Mouse (Mus musculus): Measurements from ENCODE around the gene Grk6. TPM values are rescaled to one million over a fixed set of nuclear protein-coding genes. Genes with fewer than 3 reads are reported as not detected.

The Grk6 gene
- polyA plus RNA-seq, 1 experiment, result 228 TPM

DNA sequence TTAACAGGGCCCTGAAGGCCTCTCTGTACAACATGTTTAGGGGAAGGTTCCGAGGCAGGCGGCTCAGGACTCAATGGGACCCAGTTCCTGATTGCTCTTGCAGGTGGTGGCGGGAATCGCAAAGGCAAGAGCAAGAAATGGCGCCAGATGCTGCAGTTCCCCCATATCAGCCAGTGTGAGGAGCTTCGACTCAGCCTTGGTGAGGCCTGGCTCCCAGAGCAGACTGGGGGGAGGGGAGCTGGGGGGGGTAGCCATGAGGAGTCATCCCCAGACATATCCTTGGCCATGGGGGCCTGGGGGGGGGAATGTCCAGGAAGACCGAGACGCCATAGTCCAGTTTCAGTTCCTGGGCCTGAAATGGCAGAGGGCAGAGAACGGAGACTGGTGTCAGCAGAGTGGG, 4.3 kb downstream of the Grk6 start:
- peaks cover 44% of the 10 kb centered on the region for H3K36me3 ChIP-seq (ENCODE audit: control insufficient read depth, insufficient read depth, low read length)
- DNase-seq, result peak; percentile 49
- H3K4me1 ChIP-seq (replicated peaks; ENCODE audit: control insufficient read depth, insufficient read depth, low read length), result peaks cover 47% of the 10 kb centered on the region
- WGBS, result 65% methylated on average over 9 of the region's 9 CpGs
- H3K4me3 ChIP-seq (ENCODE audit: control insufficient read depth, insufficient read depth, low read length), result no peak overlapping the region
- TF ChIP-seq POLR2A (IDR thresholded peaks at IDR 0.05; ENCODE audit: control insufficient read depth, extremely low read depth, insufficient read depth, low read length, poor library complexity) (0 out of 2 replicates have a peak, but pooled peaks have one; percentile 25), CTCF (IDR thresholded peaks at IDR 0.05; ENCODE audit: borderline replicate concordance, control insufficient read depth, extremely low read depth, insufficient read depth, low read length, poor library complexity) (no peak)
- no peaks in the 10 kb centered on the region for H3K27me3 ChIP-seq (ENCODE audit: control insufficient read depth, insufficient read depth, low read length)
- peak overlapping the region; percentile 64 for H3K27ac ChIP-seq (ENCODE audit: control insufficient read depth, insufficient read depth, low read length)

GRCm38 (mm10) chr13:55449679-55450441, 5.0 kb downstream of the Grk6 start:
- no peak for TF ChIP-seq POLR2A (IDR thresholded peaks at IDR 0.05; ENCODE audit: control insufficient read depth, extremely low read depth, insufficient read depth, low read length, poor library complexity)
- TF ChIP-seq CTCF (IDR thresholded peaks at IDR 0.05; ENCODE audit: borderline replicate concordance, control insufficient read depth, extremely low read depth, insufficient read depth, low read length, poor library complexity), result no peak
- Histone ChIP-seq H3K27ac (ENCODE audit: control insufficient read depth, insufficient read depth, low read length) (peak overlapping the region; percentile 64), H3K27me3 (ENCODE audit: control insufficient read depth, insufficient read depth, low read length) (no peaks in the 10 kb centered on the region), H3K4me3 (ENCODE audit: control insufficient read depth, insufficient read depth, low read length) (no peak overlapping the region), H3K4me1 (replicated peaks; ENCODE audit: control insufficient read depth, insufficient read depth, low read length) (peaks cover 47% of the 10 kb centered on the region), H3K36me3 (ENCODE audit: control insufficient read depth, insufficient read depth, low read length) (peaks cover 50% of the 10 kb centered on the region)
- WGBS, result 47% methylated on average over 17 of the region's 17 CpGs
- peak; percentile 79 for DNase-seq

- 91% methylated on average over 11 of the region's 11 CpGs for WGBS
- Histone ChIP-seq H3K27me3 (ENCODE audit: control insufficient read depth, insufficient read depth, low read length) (no peaks in the 10 kb centered on the region), H3K27ac (ENCODE audit: control insufficient read depth, insufficient read depth, low read length) (no peak overlapping the region), H3K36me3 (ENCODE audit: control insufficient read depth, insufficient read depth, low read length) (peaks cover 57% of the 10 kb centered on the region), H3K4me3 (ENCODE audit: control insufficient read depth, insufficient read depth, low read length) (no peak overlapping the region), H3K4me1 (replicated peaks; ENCODE audit: control insufficient read depth, insufficient read depth, low read length) (peaks cover 47% of the 10 kb centered on the region)
- DNase-seq, result no peak
- TF ChIP-seq POLR2A (IDR thresholded peaks at IDR 0.05; ENCODE audit: control insufficient read depth, extremely low read depth, insufficient read depth, low read length, poor library complexity) (no peak), CTCF (IDR thresholded peaks at IDR 0.05; ENCODE audit: borderline replicate concordance, control insufficient read depth, extremely low read depth, insufficient read depth, low read length, poor library complexity) (no peak)
Measured at GRCm38 (mm10) chr13:55450511-55450980, 5.7 kb downstream of the Grk6 start.

DNA sequence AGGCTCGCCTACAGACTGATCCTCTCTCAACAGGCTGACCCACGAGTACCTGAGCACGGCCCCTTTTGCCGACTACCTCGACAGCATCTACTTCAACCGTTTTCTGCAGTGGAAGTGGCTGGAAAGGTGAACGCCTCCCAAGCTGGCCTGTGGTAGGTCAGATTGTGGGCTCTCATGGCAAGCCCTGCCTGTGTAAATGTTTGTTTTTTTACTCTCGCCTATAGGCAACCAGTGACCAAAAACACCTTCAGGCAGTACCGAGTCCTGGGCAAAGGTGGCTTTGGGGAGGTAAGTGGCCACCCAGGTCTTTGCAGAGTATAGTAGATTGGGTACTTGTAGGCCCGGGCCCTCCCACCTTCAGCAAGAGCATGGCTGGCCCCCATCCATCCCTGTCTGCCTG, 6.4 kb downstream of the Grk6 start:
- H3K4me3 ChIP-seq (ENCODE audit: control insufficient read depth, insufficient read depth, low read length), result no peak overlapping the region
- no peak for DNase-seq
- H3K36me3 ChIP-seq (ENCODE audit: control insufficient read depth, insufficient read depth, low read length), result peaks cover 65% of the 10 kb centered on the region
- no peaks in the 10 kb centered on the region for H3K27me3 ChIP-seq (ENCODE audit: control insufficient read depth, insufficient read depth, low read length)
- H3K27ac ChIP-seq (ENCODE audit: control insufficient read depth, insufficient read depth, low read length), result no peak overlapping the region
- TF ChIP-seq CTCF (IDR thresholded peaks at IDR 0.05; ENCODE audit: borderline replicate concordance, control insufficient read depth, extremely low read depth, insufficient read depth, low read length, poor library complexity) (no peak), POLR2A (IDR thresholded peaks at IDR 0.05; ENCODE audit: control insufficient read depth, extremely low read depth, insufficient read depth, low read length, poor library complexity) (no peak)
- peaks cover 42% of the 10 kb centered on the region for H3K4me1 ChIP-seq (replicated peaks; ENCODE audit: control insufficient read depth, insufficient read depth, low read length)
- WGBS, result 96% methylated on average over 10 of the region's 10 CpGs

- peaks cover 35% of the 10 kb centered on the region for H3K4me1 ChIP-seq (replicated peaks; ENCODE audit: control insufficient read depth, insufficient read depth, low read length)
- no peak overlapping the region for H3K27ac ChIP-seq (ENCODE audit: control insufficient read depth, insufficient read depth, low read length)
- DNase-seq, result no peak
- TF ChIP-seq CTCF (IDR thresholded peaks at IDR 0.05; ENCODE audit: borderline replicate concordance, control insufficient read depth, extremely low read depth, insufficient read depth, low read length, poor library complexity) (no peak), POLR2A (IDR thresholded peaks at IDR 0.05; ENCODE audit: control insufficient read depth, extremely low read depth, insufficient read depth, low read length, poor library complexity) (no peak)
- no peaks in the 10 kb centered on the region for H3K27me3 ChIP-seq (ENCODE audit: control insufficient read depth, insufficient read depth, low read length)
- peaks cover 71% of the 10 kb centered on the region for H3K36me3 ChIP-seq (ENCODE audit: control insufficient read depth, insufficient read depth, low read length)
- H3K4me3 ChIP-seq (ENCODE audit: control insufficient read depth, insufficient read depth, low read length), result no peak overlapping the region
- WGBS, result 99% methylated on average over 16 of the region's 16 CpGs
Measured at GRCm38 (mm10) chr13:55451785-55452549, 7.1 kb downstream of the Grk6 start.

DNA sequence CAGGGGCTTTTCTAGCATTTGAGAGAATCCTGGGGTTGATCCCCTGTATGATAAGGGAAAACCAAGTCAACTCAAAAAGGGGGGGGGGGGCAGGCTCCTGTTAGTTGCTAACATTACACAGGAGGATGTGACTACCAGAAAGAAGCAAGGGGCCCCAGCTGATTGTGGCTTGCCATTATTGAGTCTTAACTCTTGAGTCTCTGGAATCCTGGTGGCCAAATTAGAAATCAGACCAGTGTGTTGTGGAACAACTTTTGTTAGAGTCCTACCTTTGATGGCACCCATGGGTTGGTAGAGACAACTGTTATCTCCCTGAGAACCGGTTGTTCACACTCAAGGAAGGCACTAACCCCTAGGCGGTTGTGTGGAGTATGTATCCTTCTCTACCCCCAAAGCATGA, 18.1 kb downstream of the Grk6 start:
- TF ChIP-seq POLR2A (IDR thresholded peaks at IDR 0.05; ENCODE audit: control insufficient read depth, extremely low read depth, insufficient read depth, low read length, poor library complexity) (no peak), CTCF (IDR thresholded peaks at IDR 0.05; ENCODE audit: borderline replicate concordance, control insufficient read depth, extremely low read depth, insufficient read depth, low read length, poor library complexity) (no peak)
- no peaks in the 10 kb centered on the region for H3K27me3 ChIP-seq (ENCODE audit: control insufficient read depth, insufficient read depth, low read length)
- H3K36me3 ChIP-seq (ENCODE audit: control insufficient read depth, insufficient read depth, low read length), result peaks cover 33% of the 10 kb centered on the region
- peaks cover 25% of the 10 kb centered on the region for H3K4me1 ChIP-seq (replicated peaks; ENCODE audit: control insufficient read depth, insufficient read depth, low read length)
- no peak overlapping the region for H3K27ac ChIP-seq (ENCODE audit: control insufficient read depth, insufficient read depth, low read length)
- H3K4me3 ChIP-seq (ENCODE audit: control insufficient read depth, insufficient read depth, low read length), result no peak overlapping the region
- WGBS, result 87% methylated on average over 2 of the region's 2 CpGs
- no peak for DNase-seq
